Mouse (Mus musculus) heart, postnatal 4 days (tissue): ENCODE measurements around the gene Slc31a1. TPM values are rescaled to one million over a fixed set of nuclear protein-coding genes. Genes with fewer than 3 reads are reported as not detected.
A peak's percentile ranks its signal among the peaks of the same experiment; 100 is the strongest.

Experiments used
- DNase-seq: peaks from one replicate; pipeline ENCODE4 v3.0.0; 2021
- total RNA-seq, 2 experiments: library from RNA; stranded (reverse); gene quantifications; 2 replicates each; pipeline ENCODE4 v1.2.3; 2021

The Slc31a1 gene
- total RNA-seq, 2 experiments from 2014 or later: 31.5 to 34.7 TPM

DNA sequence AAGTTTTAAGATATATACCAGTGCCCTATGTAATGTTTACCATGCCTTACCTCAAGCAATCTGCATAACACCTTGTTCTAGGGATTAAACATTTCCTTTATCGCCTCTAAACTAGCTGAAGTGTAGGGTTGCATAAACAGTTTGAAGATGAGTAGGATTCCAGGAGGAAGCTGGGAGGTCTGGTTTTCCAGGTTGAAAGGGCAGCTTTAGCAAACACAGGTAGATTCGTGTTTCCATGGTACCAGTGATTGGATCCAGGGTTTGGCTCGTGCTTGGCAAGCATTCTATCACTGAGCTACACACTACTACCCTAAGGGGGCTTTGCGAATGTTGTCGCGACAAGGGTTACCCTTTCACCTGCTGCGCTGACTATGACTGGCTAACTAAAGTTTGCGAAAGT, 3.8 kb downstream of the Slc31a1 start:
- DNase-seq: no peak

DNA sequence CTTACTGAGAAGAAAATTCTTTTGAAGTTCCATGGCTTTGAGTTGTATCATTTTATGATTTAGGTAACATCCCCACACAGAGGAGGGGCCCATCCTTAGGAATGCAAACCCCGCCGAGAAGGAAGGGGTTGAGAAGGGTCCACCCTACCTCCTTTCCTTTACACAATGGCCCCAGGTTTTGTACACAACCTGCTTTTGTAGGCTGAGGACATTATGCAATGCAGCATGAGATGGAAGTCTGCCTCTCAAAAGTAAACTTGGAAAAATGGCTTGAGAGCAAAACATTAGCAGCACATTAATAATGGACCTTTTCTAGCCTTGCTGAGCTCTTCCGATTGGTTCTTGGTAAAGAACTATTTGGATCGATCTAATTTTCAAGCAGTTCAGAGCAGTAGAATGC, 5.8 kb downstream of the Slc31a1 start:
- no peak for DNase-seq

- DNase-seq: no peak
Observed at GRCm38 (mm10) chr4:62367586-62367985, 7.1 kb downstream of the Slc31a1 start.

DNA sequence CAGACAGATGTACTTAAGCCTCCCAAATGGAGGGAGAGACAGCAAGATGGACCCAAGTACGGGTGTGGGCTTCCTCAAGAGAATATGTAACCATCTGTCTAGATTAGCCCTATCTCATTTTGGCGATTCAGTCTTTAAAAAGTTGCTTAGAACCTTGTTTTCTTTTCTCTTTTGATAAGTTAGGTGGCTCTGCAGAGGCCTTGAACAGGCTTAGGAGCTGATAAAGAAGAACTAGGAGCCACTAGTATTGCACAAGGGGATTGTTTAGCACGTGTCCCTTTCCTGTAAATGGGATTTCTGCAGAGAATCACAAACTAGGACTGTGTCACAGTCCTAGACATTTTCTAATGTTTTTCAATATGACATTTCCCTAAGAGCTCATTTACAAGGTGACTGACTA, 8.6 kb downstream of the Slc31a1 start:
- DNase-seq: no peak

- no peak for DNase-seq
Observed at GRCm38 (mm10) chr4:62372410-62372809, 11.9 kb downstream of the Slc31a1 start.

- DNase-seq: no peak
Observed at GRCm38 (mm10) chr4:62372818-62373520, 12.4 kb downstream of the Slc31a1 start.

DNA sequence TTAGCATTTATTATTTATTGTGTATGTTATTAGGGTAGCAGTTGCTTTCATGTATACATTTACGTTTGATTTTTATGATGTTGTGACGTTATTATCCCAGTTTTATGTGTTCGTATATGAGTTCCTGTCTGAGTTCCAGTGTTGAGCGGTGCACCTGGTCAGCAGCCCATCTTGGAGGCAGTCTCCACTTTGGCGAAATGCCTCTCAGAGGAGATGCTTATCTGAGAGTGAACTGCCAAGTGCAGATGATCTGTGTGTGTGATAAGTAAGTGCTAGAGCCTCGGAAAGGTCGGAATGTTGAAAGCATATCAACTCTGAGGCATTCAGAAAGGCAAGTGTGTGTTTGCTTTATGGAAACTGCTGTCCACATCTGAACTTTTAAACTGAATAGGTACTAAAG, 13.1 kb downstream of the Slc31a1 start:
- DNase-seq: no peak

DNA sequence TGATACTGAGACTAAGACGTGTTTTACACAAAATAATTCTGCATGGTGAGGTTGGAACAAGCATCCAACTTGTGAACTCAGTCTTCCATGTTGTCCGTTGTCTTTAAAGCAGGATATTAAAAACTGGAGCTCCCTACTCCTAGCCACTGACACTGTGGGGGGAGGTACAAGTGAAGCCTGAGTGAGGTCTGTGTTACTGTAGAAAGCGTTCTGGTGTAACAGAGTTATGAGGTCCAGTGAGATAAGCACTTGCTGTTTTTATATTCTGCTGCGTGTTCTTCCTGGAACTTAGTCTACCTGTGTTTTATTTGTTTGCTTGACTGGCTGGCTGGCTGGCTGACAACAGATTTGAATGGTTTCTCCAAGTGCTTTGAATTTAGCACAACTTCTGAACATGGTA, 13.8 kb downstream of the Slc31a1 start:
- DNase-seq: no peak

DNA sequence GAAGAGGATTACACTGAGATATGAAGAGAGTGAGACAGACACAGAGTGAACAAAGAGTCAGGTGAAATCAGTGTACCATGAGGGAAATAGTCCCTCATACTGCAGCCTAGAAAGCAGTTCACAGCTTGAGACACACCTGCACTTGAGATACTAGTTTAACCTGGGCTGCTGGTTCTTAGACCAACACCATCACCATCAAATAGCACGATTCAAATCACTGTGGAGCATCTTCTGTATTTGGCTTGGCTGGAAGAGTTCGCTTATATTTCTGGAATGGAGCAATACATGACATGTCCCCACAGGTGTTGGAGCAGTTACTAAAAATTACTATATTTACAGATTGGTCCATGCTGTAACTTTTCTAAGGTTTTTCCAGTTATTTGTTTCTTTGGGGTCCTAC, 15.6 kb downstream of the Slc31a1 start:
- DNase-seq: no peak

- DNase-seq: no peak
Observed at GRCm38 (mm10) chr4:62379724-62380381, 19.3 kb downstream of the Slc31a1 start.

- no peak for DNase-seq
Observed at GRCm38 (mm10) chr4:62383207-62383606, 22.7 kb downstream of the Slc31a1 start.

- no peak for DNase-seq
Observed at GRCm38 (mm10) chr4:62383752-62384151, 23.2 kb downstream of the Slc31a1 start.

DNA sequence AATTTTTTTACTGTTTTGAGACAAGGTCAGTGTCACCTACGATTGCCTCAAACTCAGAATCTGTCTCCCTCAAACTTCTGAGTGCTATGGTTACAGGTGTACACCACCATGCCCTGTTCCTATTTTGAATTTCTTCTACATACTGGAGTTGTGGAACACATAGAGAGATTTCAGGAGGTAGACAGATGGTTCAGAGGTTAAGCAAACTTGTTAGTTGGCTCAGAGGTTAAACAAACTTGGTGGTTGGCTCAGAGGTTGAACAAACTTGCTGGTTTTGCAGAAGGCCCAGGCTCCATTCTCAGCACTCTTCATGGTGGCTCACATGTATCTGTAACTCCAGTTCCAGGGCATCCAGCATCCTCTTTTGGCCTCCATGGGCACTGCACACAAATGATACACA, 23.6 kb downstream of the Slc31a1 start:
- no peak for DNase-seq

DNA sequence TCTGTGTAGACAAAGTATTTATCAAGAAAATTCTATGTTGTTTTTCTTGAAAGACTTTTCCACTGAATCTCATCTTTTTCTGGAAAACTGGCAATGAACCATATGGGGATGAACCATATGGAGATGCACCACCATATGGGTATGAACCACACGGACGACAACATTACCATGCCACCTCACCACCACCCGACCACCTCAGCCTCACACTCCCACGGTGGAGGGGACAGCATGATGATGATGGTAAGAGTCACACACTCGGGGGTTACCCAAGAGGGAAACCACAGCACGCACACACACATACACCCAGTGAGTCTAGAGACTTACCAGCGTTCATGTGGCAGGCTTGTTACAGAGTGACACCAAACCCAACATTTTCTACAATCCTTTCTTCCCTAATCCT, 24.9 kb downstream of the Slc31a1 start:
- no peak for DNase-seq

DNA sequence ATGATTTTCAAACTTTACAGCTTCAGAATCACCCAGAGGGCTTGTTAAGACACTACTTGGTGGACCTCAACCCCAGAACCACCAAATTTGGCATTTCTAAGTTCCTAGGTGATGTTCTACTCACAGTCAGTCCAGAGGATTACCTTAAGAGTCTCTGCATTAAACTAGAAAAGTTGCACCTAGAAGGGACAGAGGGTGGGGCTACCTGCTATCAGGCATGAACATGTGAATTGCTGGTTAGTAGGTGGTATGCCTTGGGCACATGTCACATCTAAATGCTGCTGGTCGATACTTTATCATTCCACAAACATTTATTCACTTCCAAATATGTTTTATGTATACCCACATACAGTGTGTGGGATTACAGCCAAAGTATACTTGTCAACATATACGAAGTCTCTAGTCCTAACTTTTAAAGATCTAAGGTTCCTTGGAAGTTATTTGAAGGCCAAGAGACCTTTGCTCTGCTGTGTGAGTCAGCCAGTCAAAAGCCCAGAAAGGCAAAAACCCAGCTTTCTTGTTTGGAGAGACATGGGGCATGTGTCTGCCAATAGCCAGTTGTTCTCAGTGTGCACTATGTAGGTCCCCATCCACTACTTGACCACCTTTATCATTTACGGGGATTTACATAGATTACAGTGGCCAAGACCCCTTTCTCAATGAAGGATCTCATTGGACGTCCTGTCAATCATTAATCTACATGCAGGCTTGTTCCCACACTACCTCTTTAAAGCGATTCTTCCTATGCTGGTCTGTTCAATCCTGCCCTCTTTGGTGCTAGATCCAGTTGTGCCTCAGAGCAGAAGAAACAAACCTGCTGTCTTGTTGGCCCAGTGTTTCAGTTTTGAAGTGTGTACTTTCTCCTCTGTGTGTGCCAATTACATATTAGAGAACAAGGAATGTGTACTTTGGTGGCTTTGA, 29.3 kb downstream of the Slc31a1 start:
- DNase-seq: no peak

DNA sequence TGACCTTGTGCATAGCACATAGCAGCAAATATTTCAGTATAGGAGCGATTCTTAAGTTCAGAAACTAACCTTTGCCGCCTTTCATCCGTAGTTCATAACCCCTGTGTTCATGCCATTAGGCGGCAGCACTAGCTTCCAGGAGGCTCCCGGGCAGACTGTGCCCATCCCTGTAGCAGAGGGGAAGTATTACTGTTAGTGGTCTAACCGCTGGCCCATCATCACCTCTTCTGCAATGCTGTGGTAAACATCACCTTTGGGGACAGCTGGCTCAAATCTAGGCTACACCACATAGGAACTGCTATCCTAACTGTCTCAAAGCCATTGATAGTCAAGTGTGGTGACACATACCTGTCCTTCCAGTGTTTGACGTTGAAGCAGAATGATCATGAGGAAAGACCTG, 31.4 kb downstream of the Slc31a1 start:
- DNase-seq: no peak

DNA sequence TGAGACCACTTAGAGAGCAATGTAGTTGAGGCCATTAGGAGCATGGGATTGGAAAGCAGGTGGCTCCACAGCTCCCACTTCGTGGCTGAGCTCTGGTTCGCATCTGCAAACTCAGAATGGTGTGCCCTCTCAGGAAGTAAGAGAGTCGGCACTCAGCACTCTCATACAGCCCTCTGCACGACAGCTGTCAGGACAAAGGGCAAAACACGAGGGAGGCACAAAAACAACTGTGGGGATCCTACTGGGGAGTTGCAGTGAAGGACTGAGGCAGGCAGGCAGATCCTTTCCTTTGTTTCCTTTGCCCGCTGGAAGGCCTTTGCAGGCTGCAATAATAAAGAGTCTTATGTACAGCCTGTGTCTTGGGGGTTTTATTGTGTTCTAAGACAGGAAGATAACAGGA, 32.9 kb downstream of the Slc31a1 start:
- no peak for DNase-seq

- no peak for DNase-seq
Observed at GRCm38 (mm10) chr4:62395806-62396205, 35.3 kb downstream of the Slc31a1 start.

DNA sequence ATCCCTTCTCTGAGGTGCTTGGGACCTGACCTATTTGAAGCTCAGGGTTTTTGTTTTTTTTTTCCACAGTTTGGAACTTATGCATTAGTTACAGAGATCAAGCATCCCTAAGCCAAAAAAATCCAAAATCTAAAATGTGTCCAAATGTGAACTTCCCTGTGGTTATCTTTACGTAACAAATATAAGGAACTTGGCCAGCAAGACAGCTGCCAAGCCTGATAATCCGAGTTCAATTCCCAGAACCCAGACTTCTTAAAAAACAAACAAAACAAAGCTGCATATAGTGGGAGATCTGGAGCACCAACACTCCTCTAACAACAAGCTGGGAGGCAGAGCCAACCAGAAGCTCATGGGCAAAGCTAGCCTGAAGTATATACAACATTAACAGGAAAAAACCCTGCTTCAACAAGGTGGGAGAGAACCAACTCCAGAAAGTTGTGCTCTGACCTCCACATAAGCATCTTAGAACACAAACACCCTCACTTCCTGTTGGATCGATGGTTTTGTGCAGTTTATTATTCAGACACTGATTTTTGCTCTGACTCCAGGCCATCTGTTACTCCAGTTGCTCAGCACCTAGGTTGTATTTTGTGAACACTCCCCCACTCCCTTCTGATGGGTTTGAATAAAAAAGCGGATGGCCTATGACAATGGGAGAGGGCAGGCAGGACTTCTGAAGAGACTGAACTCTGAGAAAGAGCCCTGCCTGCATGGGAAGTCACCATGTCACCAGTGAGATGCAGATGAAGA, 37.3 kb downstream of the Slc31a1 start:
- DNase-seq: no peak

- DNase-seq: no peak
Observed at GRCm38 (mm10) chr4:62398956-62399355, 38.4 kb downstream of the Slc31a1 start.

DNA sequence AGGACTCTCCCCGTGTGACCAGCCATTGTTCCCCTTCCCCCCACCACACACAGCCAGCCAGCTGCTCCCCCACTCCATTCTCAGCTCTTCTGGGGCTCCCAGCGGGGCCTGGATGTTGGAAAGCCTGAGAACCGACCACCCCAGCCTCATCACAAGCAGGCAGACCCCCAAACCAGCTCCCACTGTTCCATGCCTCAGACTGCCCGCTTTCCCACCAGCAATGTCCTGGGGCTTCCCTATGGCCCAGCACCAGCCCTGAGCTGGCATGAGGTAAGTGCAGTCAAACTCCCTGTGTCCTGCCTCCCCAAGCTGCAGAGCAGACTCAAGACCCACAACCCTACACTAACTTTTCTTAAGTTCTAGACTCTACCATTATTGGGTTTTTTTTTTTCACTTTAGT, 45.6 kb downstream of the Slc31a1 start:
- no peak for DNase-seq

GRCm38 (mm10) chr4:62407730-62408582, 47.4 kb downstream of the Slc31a1 start:
- DNase-seq: peak; percentile 60
